Mouse (Mus musculus): ENCODE measurements around the gene Mertk.

DNA sequence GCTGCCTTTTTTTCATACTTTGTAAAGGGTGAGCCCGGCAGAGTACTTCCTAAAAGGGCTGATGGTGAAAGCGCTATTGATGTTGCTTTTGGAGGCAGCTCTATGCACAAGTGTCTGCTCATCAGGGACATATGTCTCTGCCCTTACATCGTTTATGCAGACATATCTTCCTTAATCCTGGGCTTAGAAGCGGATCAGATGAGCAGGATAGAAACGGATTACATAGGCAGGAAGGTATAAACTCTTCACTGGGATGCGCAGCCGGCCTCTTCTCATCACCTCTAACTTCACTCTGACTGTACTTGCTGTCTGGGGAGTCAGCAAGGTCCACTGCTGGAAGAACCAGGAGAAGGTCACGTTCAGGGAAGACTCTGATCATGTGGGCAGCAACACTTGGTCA, 138.8 kb downstream of the Mertk start:
- TF ChIP-seq ZNF384 (IDR thresholded peaks at IDR 0.05; ENCODE audit: low read depth, low read length) = no peak
- TF ChIP-seq CHD2 (IDR thresholded peaks at IDR 0.05; ENCODE audit: low read depth, low read length) = no peak

Data from ES-E14 (cell line).